Mouse (Mus musculus): Measurements from ENCODE around the gene Ankrd54.

DNA sequence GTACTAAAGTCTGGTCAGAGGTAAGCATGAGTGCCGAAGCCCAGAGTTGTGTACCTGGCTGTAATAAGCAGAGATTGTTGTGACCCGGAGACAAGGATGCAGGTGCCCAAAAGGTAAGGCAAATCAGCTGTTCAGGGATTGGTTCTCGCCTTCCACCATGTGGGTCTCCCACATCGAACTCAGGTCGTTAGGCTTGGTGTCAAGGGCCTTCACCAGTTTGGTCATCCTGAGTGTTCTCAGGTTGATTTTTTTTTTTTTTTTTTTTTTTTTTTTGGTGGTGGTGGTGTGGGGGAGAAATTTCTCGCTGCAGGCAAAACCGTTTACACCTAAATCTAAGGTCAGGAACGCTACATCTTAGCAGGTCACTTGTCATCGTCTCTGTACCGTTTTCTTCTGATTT lies 11.8 kb upstream of the Ankrd54 start:
- TF ChIP-seq HCFC1 (IDR thresholded peaks at IDR 0.05; ENCODE audit: borderline replicate concordance, insufficient read depth, low read length) (no peak), ZNF384 (IDR thresholded peaks at IDR 0.05; ENCODE audit: low read depth, low read length) (peak; percentile 91), MAFK (IDR thresholded peaks at IDR 0.05; ENCODE audit: insufficient read depth, low read depth, low read length) (no peak)
